Mouse (Mus musculus) ES-E14 (cell line): ENCODE data around the gene Nat8f6.

Source experiments
- HCFC1 ChIP-seq: IDR thresholded peaks from 2 replicates; pipeline ENCODE4 v1.6.1; 2012; ENCODE audit warnings: low read length, inconsistent platforms, borderline replicate concordance; ENCODE audit not compliant: insufficient read depth
- ZC3H11A ChIP-seq: IDR thresholded peaks from 2 replicates; pipeline ENCODE4 v1.6.1; 2012; ENCODE audit warnings: low read depth, mild to moderate bottlenecking, inconsistent platforms, low read length, borderline replicate concordance

- TF ChIP-seq HCFC1 (no peak), ZC3H11A (no peak)
These were observed 41.8 kb upstream of the Nat8f6 start for GRCm38 (mm10) chr6:85862565-85862964.
